Mouse (Mus musculus) brown adipose tissue, adult 24 weeks (tissue): ENCODE results near the gene Tnfrsf11a. TPM values are rescaled to one million over a fixed set of nuclear protein-coding genes. Genes with fewer than 3 reads are reported as not detected.
"Not testable (repeated sequence)": the region's sequence is repeated elsewhere in the genome, so short reads cannot be mapped to it uniquely, and the experiment has no call there.

Source experiments
- H3K27ac ChIP-seq: fragments of 200-500 bp; replicated peaks from 2 replicates; pipeline ENCODE4 v1.5.1; 2012; ENCODE audit warnings: low read depth, mild to moderate bottlenecking, low read length
- H3K4me1 ChIP-seq: fragments of 200-500 bp; 2 replicates; pipeline ENCODE4 v1.6.1; 2012; ENCODE audit warnings: low read length, mixed read lengths; ENCODE audit not compliant: control insufficient read depth, insufficient read depth, insufficient read length
- H3K4me3 ChIP-seq: fragments of 200-500 bp; 2 replicates; pipeline ENCODE4 v1.5.1; 2012; ENCODE audit warnings: low read depth, mild to moderate bottlenecking, low read length, moderate library complexity; ENCODE audit not compliant: insufficient read depth
- polyA plus RNA-seq: library from polyadenylated mRNA; stranded (reverse); fragments of >200 nt; gene quantifications from 2 replicates; pipeline ENCODE4 v1.2.4, GENCODE M21; 2012; ENCODE audit not compliant: missing spikeins, insufficient read depth, insufficient read length

Tnfrsf11a gene
- polyA plus RNA-seq, 1 experiment, result 1.1 TPM

DNA sequence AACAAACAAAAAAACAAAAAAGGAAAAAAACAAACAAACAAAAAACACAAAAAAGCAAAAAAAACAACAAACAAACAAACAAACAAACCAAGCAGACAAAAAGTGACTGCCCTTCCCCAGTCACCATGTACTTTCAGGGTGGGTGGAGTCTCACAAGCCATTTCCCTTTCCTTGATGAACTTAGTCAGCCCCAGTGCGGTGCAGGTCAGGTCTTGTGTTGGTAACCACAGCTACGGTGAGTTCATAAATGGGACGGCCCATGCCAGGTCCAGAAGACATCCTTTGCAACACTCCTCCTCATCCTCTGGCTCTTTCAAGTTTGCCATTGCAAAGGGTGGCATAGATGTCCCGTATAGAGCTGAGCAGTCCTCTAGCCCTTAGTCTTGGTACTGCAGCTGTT lies 25.0 kb downstream of the Tnfrsf11a start:
- Histone ChIP-seq H3K27ac (no peak overlapping the region), H3K4me1 (no peaks in the 10 kb centered on the region), H3K4me3 (no peak overlapping the region)

- Histone ChIP-seq H3K4me3 (no peak overlapping the region), H3K27ac (no peak overlapping the region), H3K4me1 (no peaks in the 10 kb centered on the region)
Observed at GRCm38 (mm10) chr1:105807028-105807722, 26.7 kb downstream of the Tnfrsf11a start.

DNA sequence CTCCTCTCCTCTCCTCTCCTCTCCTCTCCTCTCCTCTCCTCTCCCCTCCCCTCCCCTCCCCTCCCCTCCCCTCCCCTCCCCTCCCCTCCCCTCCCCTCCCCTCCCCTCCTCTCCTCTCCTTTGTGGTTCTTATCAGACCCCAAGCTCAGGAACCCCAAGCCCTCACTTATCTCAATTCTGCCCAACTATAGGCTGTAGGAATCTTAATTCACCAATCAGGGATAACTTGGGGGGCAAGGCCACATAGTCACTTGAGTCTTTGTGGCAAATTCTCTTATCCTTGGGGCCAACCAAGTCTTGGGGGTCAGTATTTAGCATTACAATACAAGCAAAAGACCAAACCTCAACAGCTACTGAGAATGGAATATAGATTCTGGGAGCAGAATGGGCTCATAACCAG lies 31.5 kb downstream of the Tnfrsf11a start:
- H3K4me3 ChIP-seq, H3K4me1 ChIP-seq: not testable (repeated sequence)

DNA sequence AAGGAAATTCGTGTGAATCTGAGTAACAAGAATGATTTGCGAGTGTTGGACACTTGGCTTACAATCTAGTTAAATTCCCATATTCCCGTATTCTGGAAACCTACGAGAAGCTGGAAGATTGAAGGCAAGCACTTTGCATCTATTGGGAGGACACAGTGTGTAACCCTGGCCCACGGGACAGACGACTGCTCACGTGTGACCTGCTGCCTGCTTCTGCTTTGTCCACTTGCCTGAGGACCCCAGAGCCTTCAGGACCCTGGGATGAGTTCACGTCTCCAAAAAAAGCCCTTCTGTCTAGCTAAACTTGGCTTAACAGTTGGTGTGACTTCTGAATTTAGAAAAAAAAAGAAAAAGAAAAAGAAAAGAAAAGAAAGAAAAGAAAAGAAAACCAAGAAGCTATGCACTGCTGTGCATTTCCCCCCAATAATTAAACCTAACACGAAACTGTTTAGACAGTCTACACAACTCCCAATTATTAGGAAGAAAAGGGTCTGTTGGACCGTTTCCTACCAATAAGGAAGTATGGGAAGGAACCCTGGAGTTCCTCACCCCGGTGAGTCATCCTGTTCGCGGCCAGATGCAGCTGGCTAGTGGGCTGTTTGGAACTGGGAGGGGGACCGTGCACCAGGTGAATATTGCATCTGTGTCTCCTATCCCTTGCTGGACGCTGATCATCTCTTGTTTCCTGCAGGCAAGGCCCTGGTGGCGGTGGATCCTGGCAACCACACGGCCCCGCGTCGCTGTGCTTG lies 32.6 kb downstream of the Tnfrsf11a start:
- Histone ChIP-seq H3K27ac (no peak overlapping the region), H3K4me3 (0 out of 2 replicates have a peak overlapping the region, but pooled peaks have one; percentile 1), H3K4me1 (peaks cover 2% of the 10 kb centered on the region; the same call in 1 of the 2 replicates)

More for the DNA sequence above, 31.5 kb downstream of the Tnfrsf11a start:
- not testable (repeated sequence) for H3K27ac ChIP-seq

GRCm38 (mm10) chr1:105813709-105814061 lies 33.2 kb downstream of the Tnfrsf11a start:
- 0 out of 2 replicates have a peak overlapping the region, but pooled peaks have one; percentile 1 for H3K4me3 ChIP-seq
- no peak overlapping the region for H3K27ac ChIP-seq
- H3K4me1 ChIP-seq, result peaks cover 2% of the 10 kb centered on the region; the same call in 1 of the 2 replicates

DNA sequence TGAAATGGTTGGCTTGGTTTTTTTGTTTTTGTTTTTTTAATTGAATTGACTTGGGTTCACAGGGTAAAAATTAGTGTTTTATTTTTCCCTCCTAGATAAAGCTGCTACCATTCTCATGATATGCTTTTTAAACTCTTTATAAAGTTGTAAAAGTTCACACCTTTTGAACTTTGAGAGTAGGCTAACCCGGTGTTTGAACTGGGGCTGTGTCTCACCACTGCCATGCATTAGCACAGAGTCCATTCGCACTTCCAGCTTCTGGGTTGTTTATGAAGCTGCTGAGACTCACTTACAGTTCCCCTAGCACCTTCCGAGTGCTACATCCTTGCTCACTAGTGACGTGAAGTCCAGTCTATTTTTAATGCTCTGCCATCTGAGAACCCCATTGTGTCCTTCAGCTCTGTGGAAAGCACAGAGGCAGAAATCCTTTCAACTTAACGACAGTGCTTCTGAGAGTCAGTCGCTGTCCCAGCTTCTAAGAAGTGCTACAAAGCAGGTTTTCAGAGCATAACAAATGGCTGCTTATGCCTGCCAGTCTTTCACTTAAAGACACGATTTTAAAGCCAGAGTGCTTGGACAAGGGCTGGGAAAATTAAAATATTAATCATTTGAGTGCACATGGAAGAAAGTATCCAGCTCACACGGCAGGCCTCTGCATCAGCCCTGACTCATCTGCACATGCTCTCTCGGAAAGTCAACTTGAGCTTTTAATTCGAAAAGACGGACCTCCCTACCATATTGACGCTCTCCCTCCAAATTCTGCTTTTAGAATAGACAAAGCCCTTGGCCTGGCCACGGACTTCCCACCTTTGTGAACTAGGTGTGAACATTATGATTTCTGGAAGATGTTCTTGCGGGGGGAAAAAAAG lies 34.1 kb downstream of the Tnfrsf11a start:
- Histone ChIP-seq H3K27ac (no peak overlapping the region), H3K4me1 (peaks cover 2% of the 10 kb centered on the region; the same call in 1 of the 2 replicates), H3K4me3 (no peak overlapping the region)

GRCm38 (mm10) chr1:105815310-105815709 lies 34.8 kb downstream of the Tnfrsf11a start:
- Histone ChIP-seq H3K4me1 (peaks cover 2% of the 10 kb centered on the region; the same call in 1 of the 2 replicates), H3K27ac (no peak overlapping the region), H3K4me3 (no peak overlapping the region)

DNA sequence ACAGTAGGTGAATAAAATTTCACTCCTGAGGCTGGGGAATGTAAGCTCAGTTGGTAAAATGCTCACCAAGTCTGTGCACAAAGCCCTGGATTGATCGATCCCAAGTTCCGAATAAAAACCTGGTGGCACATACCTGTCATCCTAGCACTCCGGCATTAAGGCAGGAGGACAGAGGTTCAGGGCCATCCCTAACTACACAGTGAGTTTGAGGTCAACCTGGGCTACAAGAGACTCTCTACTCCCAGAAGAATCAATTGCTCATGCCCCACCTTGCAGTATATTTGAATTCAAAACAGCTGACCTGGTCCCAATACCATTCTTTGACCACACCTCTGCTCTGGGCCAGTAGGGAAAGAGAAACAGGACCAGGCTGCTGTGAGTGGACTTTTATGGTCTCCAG lies 35.2 kb downstream of the Tnfrsf11a start:
- no peak overlapping the region for H3K4me3 ChIP-seq
- H3K27ac ChIP-seq, result no peak overlapping the region
- peaks cover 2% of the 10 kb centered on the region; the same call in 1 of the 2 replicates for H3K4me1 ChIP-seq

DNA sequence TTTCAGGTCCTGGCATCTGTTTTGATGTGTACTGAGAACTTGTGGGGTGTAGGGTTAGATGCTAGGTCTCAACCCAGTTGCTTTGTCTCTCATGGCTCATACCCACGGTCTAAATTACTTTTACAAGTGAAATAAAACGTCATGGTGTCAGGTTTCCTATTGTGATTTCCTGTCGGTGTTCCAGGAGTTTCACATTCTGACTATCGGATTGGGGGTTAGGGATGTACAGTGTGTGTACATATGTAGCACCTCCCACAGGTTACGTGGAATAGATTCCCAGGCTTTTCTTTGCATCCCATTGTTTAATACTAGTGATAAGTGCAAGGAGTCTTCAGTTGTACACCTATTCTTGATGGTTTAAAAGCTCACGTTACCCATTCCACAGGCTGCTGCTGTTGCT lies 38.5 kb downstream of the Tnfrsf11a start:
- Histone ChIP-seq H3K4me1 (no peaks in the 10 kb centered on the region), H3K4me3 (no peak overlapping the region), H3K27ac (no peak overlapping the region)

DNA sequence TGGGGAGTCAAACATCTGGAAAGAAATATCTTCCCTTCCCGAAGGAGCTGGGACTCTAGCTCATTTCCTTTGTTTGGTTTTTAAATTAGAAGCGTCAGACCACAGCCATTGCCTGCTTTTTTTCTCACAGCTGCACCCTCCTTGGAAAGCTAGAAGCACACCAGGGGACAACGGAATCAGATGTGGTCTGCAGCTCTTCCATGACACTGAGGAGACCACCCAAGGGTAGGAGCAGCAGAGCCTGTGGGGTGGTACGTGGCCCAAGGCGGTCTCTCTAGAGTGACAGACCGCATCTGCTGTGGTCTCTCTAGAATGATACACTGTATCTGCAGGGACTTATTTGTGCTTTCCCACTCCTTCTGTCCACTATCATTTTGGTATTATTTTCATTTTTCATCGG lies 39.2 kb downstream of the Tnfrsf11a start:
- no peaks in the 10 kb centered on the region for H3K4me1 ChIP-seq
- no peak overlapping the region for H3K27ac ChIP-seq
- H3K4me3 ChIP-seq, result no peak overlapping the region

- H3K4me3 ChIP-seq, result no peak overlapping the region
- H3K27ac ChIP-seq, result no peak overlapping the region
- H3K4me1 ChIP-seq, result no peaks in the 10 kb centered on the region
Observed at GRCm38 (mm10) chr1:105824356-105824755, 43.8 kb downstream of the Tnfrsf11a start.

- Histone ChIP-seq H3K27ac (no peak overlapping the region), H3K4me3 (no peak overlapping the region), H3K4me1 (no peaks in the 10 kb centered on the region)
Observed at GRCm38 (mm10) chr1:105824980-105825379, 44.5 kb downstream of the Tnfrsf11a start.

DNA sequence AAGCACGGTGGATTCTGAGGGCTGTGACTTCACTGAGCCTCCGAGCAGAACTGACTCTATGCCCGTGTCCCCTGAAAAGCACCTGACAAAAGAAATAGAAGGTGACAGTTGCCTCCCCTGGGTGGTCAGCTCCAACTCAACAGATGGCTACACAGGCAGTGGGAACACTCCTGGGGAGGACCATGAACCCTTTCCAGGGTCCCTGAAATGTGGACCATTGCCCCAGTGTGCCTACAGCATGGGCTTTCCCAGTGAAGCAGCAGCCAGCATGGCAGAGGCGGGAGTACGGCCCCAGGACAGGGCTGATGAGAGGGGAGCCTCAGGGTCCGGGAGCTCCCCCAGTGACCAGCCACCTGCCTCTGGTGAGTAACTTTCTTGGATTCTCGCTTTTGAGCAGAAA lies 46.9 kb downstream of the Tnfrsf11a start:
- Histone ChIP-seq H3K4me1 (no peaks in the 10 kb centered on the region), H3K4me3 (no peak overlapping the region), H3K27ac (no peak overlapping the region)

DNA sequence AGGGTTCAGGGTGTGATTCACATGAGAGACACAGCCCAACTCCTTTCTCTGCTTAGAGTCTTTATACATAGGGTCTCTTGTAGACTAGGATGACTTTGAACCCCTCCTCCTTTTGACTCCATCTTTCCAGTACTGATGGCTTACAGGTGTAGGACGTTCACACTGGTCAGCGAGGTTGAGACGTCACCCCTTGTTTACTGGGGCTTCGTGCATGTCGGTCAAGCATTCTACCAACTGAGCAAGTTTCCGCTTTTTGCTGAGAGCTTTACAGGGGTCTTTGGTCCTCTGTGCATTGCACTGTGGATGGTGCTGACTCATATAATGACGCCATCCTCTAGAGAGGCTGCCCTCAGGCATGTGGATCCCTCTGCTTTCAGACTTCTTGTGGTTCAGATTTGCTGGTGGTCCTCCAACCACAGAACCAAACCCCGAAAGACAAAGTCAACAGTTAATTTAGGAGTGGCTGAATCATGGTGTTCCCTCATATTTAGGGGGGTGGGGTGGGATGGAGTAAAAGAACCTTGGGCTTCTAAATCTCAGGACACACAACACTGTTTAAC lies 47.3 kb downstream of the Tnfrsf11a start:
- H3K4me1 ChIP-seq, result no peaks in the 10 kb centered on the region
- H3K4me3 ChIP-seq, result no peak overlapping the region
- no peak overlapping the region for H3K27ac ChIP-seq

- Histone ChIP-seq H3K27ac (no peak overlapping the region), H3K4me1 (no peaks in the 10 kb centered on the region), H3K4me3 (no peak overlapping the region)
Observed at GRCm38 (mm10) chr1:105829171-105829570, 48.7 kb downstream of the Tnfrsf11a start.
